Comparison of ENCODE assay signal across 22 mouse cellular contexts in genomic region chr11:101879672-101880071, GRCm38 (mm10). TPM values are rescaled to one million over a fixed set of nuclear protein-coding genes. Genes with fewer than 3 reads are reported as not detected.
A peak's percentile ranks its signal among the peaks of the same experiment; 100 is the strongest.
DNase-seq lines count a peak whose midpoint lies in the region; ATAC-seq and TF ChIP-seq lines count a peak whose summit lies in the region.
"Had no signal": no experiment of that assay in that cellular context is flagged by ENCODE, and none has a peak within 500 bp of the region (broad histone marks: within the 10 kb centered on the region; RNA-seq: fewer than 3 reads in every experiment).

No protein-coding gene starts in this region.

- no peaks in the 10 kb centered on the region for H3K79me2 ChIP-seq in heart, adult 2 months (replicated peaks; ENCODE audit: control insufficient read depth, insufficient read depth, low read length)

- no peak for TF ChIP-seq EP300 in heart, adult 2 months (IDR thresholded peaks at IDR 0.05; ENCODE audit: insufficient read depth, low read depth, low read length)

- no peaks in the 10 kb centered on the region for H3K27me3 ChIP-seq in heart, adult 2 months (ENCODE audit: control insufficient read depth, insufficient read depth, low read length)
- H3K27me3 ChIP-seq in lung, embryonic 14.5 days (ENCODE audit: insufficient read depth, low read length) = no peaks in the 10 kb centered on the region
- H3K27me3 ChIP-seq in embryonic facial prominence, embryonic 10.5 days (replicated peaks; ENCODE audit: low read depth, poor library complexity, severe bottlenecking) = peaks cover 27% of the 10 kb centered on the region
- H3K27me3 ChIP-seq in limb, embryonic 15.5 days = peaks cover 3% of the 10 kb centered on the region; the same call in 1 of the 2 replicates
- H3K27me3 ChIP-seq: embryonic facial prominence, embryonic 15.5 days; hindbrain, embryonic 15.5 days had no signal

- peaks cover 34% of the 10 kb centered on the region for H3K4me1 ChIP-seq in heart, adult 2 months (ENCODE audit: control insufficient read depth, insufficient read depth, low read length)
- H3K4me1 ChIP-seq in lung, embryonic 14.5 days (ENCODE audit: insufficient read depth) = peaks cover 50% of the 10 kb centered on the region
- peaks cover 13% of the 10 kb centered on the region for H3K4me1 ChIP-seq in lung, adult 2 months (ENCODE audit: control insufficient read depth, insufficient read depth, low read length)
- peaks cover 69% of the 10 kb centered on the region for H3K4me1 ChIP-seq in embryonic facial prominence, embryonic 10.5 days
- H3K4me1 ChIP-seq in limb, embryonic 15.5 days = peaks cover 67% of the 10 kb centered on the region

- H3K9ac ChIP-seq in heart, adult 2 months (ENCODE audit: low read depth, low read length) = no peak overlapping the region
- H3K9ac ChIP-seq in lung, embryonic 14.5 days = no peak overlapping the region
- H3K9ac ChIP-seq in limb, embryonic 15.5 days = no peak overlapping the region
- H3K9ac ChIP-seq: embryonic facial prominence, embryonic 15.5 days; hindbrain, embryonic 15.5 days; liver, embryonic 15.5 days had no signal

- H3K4me3 ChIP-seq in heart, adult 2 months = no peak overlapping the region
- no peak overlapping the region for H3K4me3 ChIP-seq in lung, embryonic 14.5 days (ENCODE audit: low read depth, low read length)
- no peak overlapping the region for H3K4me3 ChIP-seq in lung, adult 2 months (replicated peaks; ENCODE audit: extremely low read depth, low read depth, low read length)
- H3K4me3 ChIP-seq in embryonic facial prominence, embryonic 10.5 days = no peak overlapping the region
- no peak overlapping the region for H3K4me3 ChIP-seq in limb, embryonic 15.5 days
- H3K4me3 ChIP-seq: embryonic facial prominence, embryonic 15.5 days; forebrain, embryonic 10.5 days; hindbrain, embryonic 15.5 days; liver, embryonic 15.5 days; myocyte had no signal

- DNase-seq in heart, adult 11 months = peak; percentile 80
- no peak for DNase-seq in heart, adult 2 months
- DNase-seq in lung, embryonic 14.5 days = no peak
- DNase-seq in lung, adult 2 months = no peak
- no peak for DNase-seq in embryonic facial prominence, embryonic 10.5 days (ENCODE audit: low spot score)
- no peak for DNase-seq in right cerebral cortex, postnatal 4 days
- DNase-seq: adrenal gland, postnatal 10 days; cerebellum, postnatal 10 days; gastrocnemius, postnatal 10 days; heart, adult 18-20 months; heart, postnatal 14 days; midbrain, embryonic 14.5 days; thymus, postnatal 25 days had no signal

- H3K9me3 ChIP-seq in lung, embryonic 14.5 days (ENCODE audit: low read depth, low read length) = no peaks in the 10 kb centered on the region
- H3K9me3 ChIP-seq in embryonic facial prominence, embryonic 10.5 days = no peaks in the 10 kb centered on the region
- no peaks in the 10 kb centered on the region for H3K9me3 ChIP-seq in limb, embryonic 15.5 days
- H3K9me3 ChIP-seq: embryonic facial prominence, embryonic 15.5 days; forebrain, embryonic 10.5 days; hindbrain, embryonic 15.5 days; liver, embryonic 15.5 days had no signal

- ATAC-seq in lung, embryonic 14.5 days (ENCODE audit: insufficient read depth) = no peak
- no peak for ATAC-seq in limb, embryonic 15.5 days (ENCODE audit: insufficient number of reproducible peaks, low FRiP score, low TSS enrichment, low read depth)
- ATAC-seq: CD4-positive, CD25-positive, alpha-beta regulatory T cell, adult 4 months; intestine, embryonic 16.5 days; Patski had no signal

- H3K4me2 ChIP-seq in lung, embryonic 14.5 days = no peak overlapping the region
- H3K4me2 ChIP-seq in limb, embryonic 15.5 days = no peak overlapping the region
- H3K4me2 ChIP-seq: embryonic facial prominence, embryonic 15.5 days; hindbrain, embryonic 15.5 days had no signal

- H3K36me3 ChIP-seq in heart, adult 2 months (ENCODE audit: control insufficient read depth, insufficient read depth, low read length) = no peaks in the 10 kb centered on the region
- no peaks in the 10 kb centered on the region for H3K36me3 ChIP-seq in lung, embryonic 14.5 days (ENCODE audit: insufficient read depth)
- H3K36me3 ChIP-seq in embryonic facial prominence, embryonic 10.5 days (replicated peaks) = no peaks in the 10 kb centered on the region
- H3K36me3 ChIP-seq in limb, embryonic 15.5 days = no peaks in the 10 kb centered on the region
- H3K36me3 ChIP-seq: embryonic facial prominence, embryonic 15.5 days; forebrain, embryonic 10.5 days; hindbrain, embryonic 15.5 days; liver, embryonic 15.5 days had no signal

- intact Hi-C loops in heart, adult 2 months (cut with DNase I) = no loop called here

- TF ChIP-seq CTCF in heart, adult 2 months (IDR thresholded peaks at IDR 0.05) = no peak
- TF ChIP-seq CTCF in lung, embryonic 14.5 days (IDR thresholded peaks at IDR 0.05; ENCODE audit: low read depth) = no peak
- TF ChIP-seq CTCF in lung, adult 2 months (IDR thresholded peaks at IDR 0.05; ENCODE audit: insufficient read depth, low read length) = no peak

- 48% methylated on average over 4 of the region's 4 CpGs for WGBS in heart, adult 2 months
- 61% methylated on average over 4 of the region's 4 CpGs for WGBS in lung, embryonic 14.5 days
- 67% methylated on average over 4 of the region's 4 CpGs for WGBS in lung, adult 2 months
- 68% methylated on average over 4 of the region's 4 CpGs for WGBS in embryonic facial prominence, embryonic 10.5 days
- WGBS in limb, embryonic 15.5 days = 58% methylated on average over 4 of the region's 4 CpGs

- no peak for TF ChIP-seq POLR2A in heart, adult 2 months (IDR thresholded peaks at IDR 0.05; ENCODE audit: insufficient read depth, low read depth, low read length)
- TF ChIP-seq POLR2A in lung, adult 2 months (IDR thresholded peaks at IDR 0.05; ENCODE audit: borderline replicate concordance, extremely low read depth, low read depth, low read length) = no peak

- H3K27ac ChIP-seq in heart, adult 2 months = no peak overlapping the region
- H3K27ac ChIP-seq in lung, embryonic 14.5 days (ENCODE audit: low read depth) = peak overlapping the region; percentile 67
- 0 out of 2 replicates have a peak overlapping the region, but pooled peaks have one; percentile 54 for H3K27ac ChIP-seq in embryonic facial prominence, embryonic 10.5 days (replicated peaks)
- H3K27ac ChIP-seq in limb, embryonic 15.5 days = 0 out of 2 replicates have a peak overlapping the region, but pooled peaks have one; percentile 39
- H3K27ac ChIP-seq: embryonic facial prominence, embryonic 15.5 days; forebrain, embryonic 10.5 days; hindbrain, embryonic 15.5 days; liver, embryonic 15.5 days had no signal

RNA-seq across cellular contexts. Expression of gene Meox1, which starts 14.5 kb away (rescaled TPM):
- total RNA-seq in heart, adult 2 months (2021) = 1 to 10 TPM; 5.6 to 7.3 TPM
- polyA plus RNA-seq in heart, adult 2 months (2012; rRNA removed) = 7.2 and 15.1 TPM in 2 replicates
- 7.9 and 9.3 TPM in 2 replicates for polyA plus RNA-seq in lung, embryonic 14.5 days (2014; fragmentation: Nextera tagmentation; extraction: Ambion mirVana)
- polyA plus RNA-seq in lung, adult 2 months (2012; rRNA removed) = 4.3 and 4.4 TPM in 2 replicates
- 1.9 and 2.9 TPM in 2 replicates for polyA plus RNA-seq in embryonic facial prominence, embryonic 10.5 days (2016; fragmentation: Nextera tagmentation; extraction: Ambion mirVana)
- 15.8 and 18.6 TPM in 2 replicates for polyA plus RNA-seq in limb, embryonic 15.5 days (2015; fragmentation: Nextera tagmentation; extraction: Ambion mirVana)
- polyA plus RNA-seq: CD4-positive, CD25-positive, alpha-beta regulatory T cell, adult 4 months had no signal
